Mouse (Mus musculus) CD4-positive helper T cell, adult 2 months (primary cell): Measurements from ENCODE around the gene Gm8020.
"Not testable (repeated sequence)": the region's sequence is repeated elsewhere in the genome, so short reads cannot be mapped to it uniquely, and the experiment has no call there.

Experiments used
- DNase-seq: peaks from one replicate; pipeline ENCODE4 v3.0.0-alpha.2; 2012; ENCODE audit warnings: low read depth, missing footprints, low spot score

Gm8020 gene

GRCm38 (mm10) chr14:42502249-42502648 lies at the start of gene Gm8020:
Gene Gm8020 (minus strand): TSS chr14:42502349.
- not testable (repeated sequence) for DNase-seq

DNA sequence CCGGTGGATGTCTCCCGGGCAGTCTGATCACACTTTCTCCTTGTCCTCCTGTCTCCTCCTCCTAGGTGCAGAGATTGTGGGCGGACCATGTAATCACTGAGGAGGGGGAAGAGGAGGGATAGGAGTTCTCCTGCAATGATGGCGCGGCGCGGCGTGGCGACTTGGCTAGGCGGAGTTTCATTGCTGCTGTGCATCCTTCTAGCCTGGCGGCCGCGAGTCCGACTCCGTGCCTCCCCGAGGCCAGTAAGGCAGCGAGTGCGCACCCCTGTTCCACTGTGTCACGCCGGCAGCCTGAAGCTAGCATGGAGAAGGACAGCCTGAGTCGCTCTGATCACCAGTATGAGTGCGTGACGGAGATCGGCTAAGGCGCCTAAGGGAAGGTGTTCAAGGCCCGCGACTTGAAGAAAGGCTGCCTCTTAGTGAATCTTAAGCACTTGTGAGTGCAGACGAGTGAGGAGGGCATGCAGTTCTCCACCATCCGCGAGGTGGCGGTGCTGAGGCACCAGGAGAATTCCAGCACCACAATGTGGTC lies 41.1 kb upstream of the Gm8020 start:
- DNase-seq = not testable (repeated sequence)

DNA sequence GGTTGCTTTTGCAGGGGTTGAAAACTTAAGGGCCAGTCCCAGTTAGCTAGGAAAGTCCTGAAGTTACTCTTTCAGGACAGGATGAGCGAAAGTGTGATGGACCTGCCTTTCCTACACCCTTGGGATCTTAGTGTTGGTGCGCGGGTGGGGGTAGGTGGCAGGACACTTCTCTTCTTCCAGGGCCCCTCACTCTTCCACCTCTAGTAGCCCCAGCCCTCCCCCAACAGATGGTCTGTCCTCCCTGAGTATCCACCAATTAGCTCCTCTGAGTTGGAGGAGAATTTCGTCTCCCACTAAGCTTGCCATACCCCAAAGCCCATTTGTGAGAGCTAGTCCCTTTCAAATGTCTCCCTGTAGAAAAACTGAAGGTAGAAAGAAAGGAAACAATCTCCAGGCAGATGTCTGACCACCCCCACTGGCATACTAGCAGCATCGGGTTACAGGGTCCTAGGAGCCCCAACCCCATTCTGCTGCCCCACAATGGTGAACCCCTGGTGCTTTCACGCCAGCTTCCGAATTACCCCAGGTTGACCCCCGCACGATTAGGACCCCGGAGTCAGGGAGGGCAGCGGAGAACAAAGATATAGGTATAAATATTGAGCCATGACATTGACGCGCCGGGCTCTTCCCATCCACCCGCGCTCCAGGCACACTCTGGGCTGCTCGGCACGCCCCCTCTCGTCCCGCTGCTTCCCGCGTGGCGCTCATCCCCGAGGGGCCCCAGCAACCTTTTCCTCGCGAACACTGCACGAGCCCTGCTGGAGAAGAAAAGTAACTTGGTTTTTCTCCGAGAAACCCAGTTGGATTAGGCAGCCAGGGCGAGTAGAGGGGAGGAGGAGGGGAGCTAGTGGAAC lies 40.4 kb upstream of the Gm8020 start:
- not testable (repeated sequence) for DNase-seq

DNA sequence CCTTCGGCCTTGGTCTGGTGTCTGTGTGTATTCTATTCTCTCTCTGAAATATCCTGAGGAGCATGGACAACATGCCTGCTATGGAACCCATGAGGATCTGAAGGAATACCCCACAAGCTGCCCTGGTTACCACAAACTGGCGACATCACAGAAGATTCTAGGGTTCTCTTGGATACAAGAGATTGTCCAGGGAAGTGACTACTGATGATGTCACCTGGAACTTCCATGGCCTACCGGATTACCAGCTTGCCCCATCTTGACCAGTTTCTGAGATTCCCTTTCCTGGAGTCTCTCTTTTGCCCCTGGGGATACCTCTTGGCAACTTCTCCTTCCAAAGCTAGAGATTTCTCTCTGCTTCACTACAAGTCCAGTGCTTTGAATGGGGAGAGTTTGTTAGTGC lies 22.0 kb upstream of the Gm8020 start, which contains the start of gene Gm8024:
TSS of gene Gm8024 (minus strand) at position 101 of the 400 bp plus-strand sequence.
- not testable (repeated sequence) for DNase-seq

- DNase-seq = not testable (repeated sequence)
Observed at GRCm38 (mm10) chr14:42463581-42463980, 38.6 kb downstream of the Gm8020 start, which contains the start of gene Gm8011. Gene Gm8011 (plus strand): TSS chr14:42463881.
